Mouse (Mus musculus) small intestine, adult 2 months (tissue): Measurements from ENCODE around the gene Mocs3. TPM values are rescaled to one million over a fixed set of nuclear protein-coding genes. Genes with fewer than 3 reads are reported as not detected.
A peak's percentile ranks its signal among the peaks of the same experiment; 100 is the strongest.

ENCODE experiments used
- H3K27ac ChIP-seq: fragments of 200-500 bp; 2 replicates; pipeline ENCODE4 v1.5.1; 2012; ENCODE audit warnings: low read depth, low read length, control low read depth, inconsistent platforms; ENCODE audit not compliant: insufficient read depth
- H3K27me3 ChIP-seq: fragments of 200-500 bp; 2 replicates; pipeline ENCODE4 v1.6.1; 2012; ENCODE audit warnings: mild to moderate bottlenecking, moderate library complexity, low read length, inconsistent platforms; ENCODE audit not compliant: control insufficient read depth, insufficient read depth
- H3K36me3 ChIP-seq: fragments of 200-500 bp; 2 replicates; pipeline ENCODE4 v1.6.1; 2012; ENCODE audit warnings: mild to moderate bottlenecking, low read length, control low read depth, inconsistent platforms; ENCODE audit not compliant: control insufficient read depth, insufficient read depth
- H3K4me1 ChIP-seq: fragments of 200-500 bp; 2 replicates; pipeline ENCODE4 v1.6.1; 2012; ENCODE audit warnings: low read length, inconsistent platforms, mixed read lengths; ENCODE audit not compliant: control insufficient read depth, insufficient read depth, insufficient read length
- H3K4me3 ChIP-seq: fragments of 200-500 bp; 2 replicates; pipeline ENCODE4 v1.5.1; 2012; ENCODE audit warnings: low read depth, mild to moderate bottlenecking, control low read depth, inconsistent platforms, low read length, moderate library complexity
- CTCF ChIP-seq: fragments of 200-500 bp; IDR thresholded peaks from 2 replicates; pipeline ENCODE4 v1.5.1; 2012; ENCODE audit warnings: low read depth, mild to moderate bottlenecking, control low read depth, inconsistent platforms, low read length, moderate library complexity, mixed read lengths; ENCODE audit not compliant: insufficient replicate concordance, insufficient read length; ENCODE audit errors: extremely low read depth
- POLR2A ChIP-seq: fragments of 200-500 bp; IDR thresholded peaks from 2 replicates; pipeline ENCODE4 v1.6.1; 2012; ENCODE audit warnings: low read depth, mild to moderate bottlenecking, control low read depth, inconsistent platforms, low read length, moderate library complexity
- WGBS: fragments of 180-500 bp; shearing (Covaris S2); methylation state at CpG from one replicate; pipeline ENCODE4 v1.1.7; 2018; 5-methylcytosine and 5-hydroxymethylcytosine counted together
- polyA plus RNA-seq: library from polyadenylated mRNA; depleted of rRNA; stranded (reverse); fragments of >200 nt; gene quantifications from 2 replicates; pipeline ENCODE4 v1.2.3, GENCODE M21; 2012

Mocs3 gene
- polyA plus RNA-seq, 1 experiment = 47.1 TPM

- no peaks in the 10 kb centered on the region for H3K4me1 ChIP-seq
- TF ChIP-seq POLR2A (no peak), CTCF (no peak)
- H3K36me3 ChIP-seq = no peaks in the 10 kb centered on the region
- WGBS = 34% methylated on average over 8 of the region's 8 CpGs
- H3K27me3 ChIP-seq = no peaks in the 10 kb centered on the region
- no peak overlapping the region for H3K27ac ChIP-seq
- no peak overlapping the region for H3K4me3 ChIP-seq
Observed at GRCm38 (mm10) chr2:168245571-168245970, 15.1 kb downstream of the Mocs3 start.

GRCm38 (mm10) chr2:168248167-168248855 is 17.9 kb downstream of the Mocs3 start:
- Histone ChIP-seq H3K4me1 (no peaks in the 10 kb centered on the region), H3K27me3 (no peaks in the 10 kb centered on the region), H3K27ac (no peak overlapping the region), H3K4me3 (no peak overlapping the region), H3K36me3 (no peaks in the 10 kb centered on the region)
- 66% methylated on average over 8 of the region's 8 CpGs for WGBS
- TF ChIP-seq CTCF (no peak), POLR2A (no peak)

GRCm38 (mm10) chr2:168248856-168249245 is 18.4 kb downstream of the Mocs3 start:
- Histone ChIP-seq H3K27ac (no peak overlapping the region), H3K4me1 (no peaks in the 10 kb centered on the region), H3K4me3 (no peak overlapping the region), H3K27me3 (no peaks in the 10 kb centered on the region), H3K36me3 (no peaks in the 10 kb centered on the region)
- 30% methylated on average over 2 of the region's 2 CpGs for WGBS
- TF ChIP-seq POLR2A = no peak
- 0 out of 2 replicates have a peak, but pooled peaks have one; percentile 16 for TF ChIP-seq CTCF

- no peaks in the 10 kb centered on the region for H3K4me1 ChIP-seq
- H3K36me3 ChIP-seq = no peaks in the 10 kb centered on the region
- no peaks in the 10 kb centered on the region for H3K27me3 ChIP-seq
- no peak overlapping the region for H3K27ac ChIP-seq
- TF ChIP-seq POLR2A (no peak), CTCF (peak; percentile 85; the same call in 1 of the 2 replicates)
- H3K4me3 ChIP-seq = no peak overlapping the region
- WGBS = 14% methylated on average over 8 of the region's 8 CpGs
Observed at GRCm38 (mm10) chr2:168250270-168250669, 19.8 kb downstream of the Mocs3 start.

- Histone ChIP-seq H3K4me1 (no peaks in the 10 kb centered on the region), H3K27ac (no peak overlapping the region), H3K36me3 (no peaks in the 10 kb centered on the region), H3K27me3 (no peaks in the 10 kb centered on the region), H3K4me3 (no peak overlapping the region)
- TF ChIP-seq POLR2A (no peak), CTCF (peak; percentile 53; the same call in 1 of the 2 replicates)
- 22% methylated on average over 16 of the region's 16 CpGs for WGBS
Observed at GRCm38 (mm10) chr2:168252639-168253292, 22.3 kb downstream of the Mocs3 start.

GRCm38 (mm10) chr2:168253822-168254221 is 23.4 kb downstream of the Mocs3 start:
- no peak overlapping the region for H3K27ac ChIP-seq
- no peak overlapping the region for H3K4me3 ChIP-seq
- no peak for TF ChIP-seq POLR2A
- H3K36me3 ChIP-seq = no peaks in the 10 kb centered on the region
- no peaks in the 10 kb centered on the region for H3K27me3 ChIP-seq
- 49% methylated on average over 7 of the region's 7 CpGs for WGBS
- no peaks in the 10 kb centered on the region for H3K4me1 ChIP-seq

- no peak overlapping the region for H3K27ac ChIP-seq
- H3K36me3 ChIP-seq = no peaks in the 10 kb centered on the region
- H3K27me3 ChIP-seq = no peaks in the 10 kb centered on the region
- H3K4me3 ChIP-seq = no peak overlapping the region
- no peaks in the 10 kb centered on the region for H3K4me1 ChIP-seq
- TF ChIP-seq CTCF (no peak), POLR2A (no peak)
- WGBS = 27% methylated on average over 3 of the region's 3 CpGs
Observed at GRCm38 (mm10) chr2:168256506-168256905, 26.1 kb downstream of the Mocs3 start.
